Mouse (Mus musculus) lung, adult 2 months (tissue): Measurements from ENCODE around the gene 1810049J17Rik.

Experiments used
- CTCF ChIP-seq: fragments of 200-500 bp; IDR thresholded peaks from 2 replicates; pipeline ENCODE4 v1.5.1; 2011; ENCODE audit warnings: mild to moderate bottlenecking, low read length, control low read depth; ENCODE audit not compliant: insufficient read depth
- POLR2A ChIP-seq: fragments of 200-500 bp; IDR thresholded peaks from 2 replicates; pipeline ENCODE4 v1.6.1; 2011; ENCODE audit warnings: low read depth, mild to moderate bottlenecking, control low read depth, low read length, borderline replicate concordance; ENCODE audit errors: extremely low read depth

DNA sequence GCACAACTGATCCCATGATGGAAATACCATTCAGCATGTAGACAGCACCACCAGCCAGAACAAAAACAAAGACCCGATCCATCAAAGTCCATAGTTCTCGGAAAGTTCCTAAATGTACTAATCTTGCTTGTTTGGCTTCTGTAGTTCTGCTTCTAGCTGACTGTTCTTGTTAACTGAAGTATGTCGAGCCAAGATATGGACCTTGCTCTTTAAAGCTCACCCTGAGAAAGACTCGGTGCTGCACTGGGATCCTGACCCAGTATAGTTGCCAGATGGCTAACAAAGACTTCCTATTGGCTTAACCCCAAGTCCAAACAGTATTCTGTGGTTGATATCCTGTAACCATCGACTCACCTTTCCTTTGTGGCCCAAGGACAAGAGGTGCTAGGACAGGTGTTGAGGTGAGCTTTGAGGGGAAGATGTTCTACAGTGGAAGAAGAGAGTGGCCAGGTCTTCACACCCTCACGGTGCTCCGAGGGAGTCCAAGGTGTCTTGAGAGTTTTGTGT lies 23.4 kb downstream of the 1810049J17Rik start:
- TF ChIP-seq CTCF = no peak
- no peak for TF ChIP-seq POLR2A
